Mouse (Mus musculus): ENCODE data around the gene Hoxb6. TPM values are rescaled to one million over a fixed set of nuclear protein-coding genes. Genes with fewer than 3 reads are reported as not detected.

Hoxb6 gene
- total and polyA plus RNA-seq, 3 experiments, result 0.53 to 1.1 TPM; not detected in 1

GRCm38 (mm10) chr11:96262262-96262830, 29.9 kb upstream of the Hoxb6 start:
- TF ChIP-seq RCOR1 (conservative IDR thresholded peaks at IDR 0.05; ENCODE audit: low read depth, low read length) (no peak), POLR2AphosphoS2 (IDR thresholded peaks at IDR 0.05; ENCODE audit: low read depth, low read length) (no peak), USF2 (conservative IDR thresholded peaks at IDR 0.05; ENCODE audit: low read depth, low read length) (no peak), E2F4 (IDR thresholded peaks at IDR 0.05; ENCODE audit: insufficient replicate concordance, low read depth, low read length) (no peak), MEF2A (IDR thresholded peaks at IDR 0.05; ENCODE audit: borderline replicate concordance, low read depth, low read length) (no peak), IRF4 (IDR thresholded peaks at IDR 0.05; ENCODE audit: low read depth, low read length) (no peak), TCF12 (IDR thresholded peaks at IDR 0.05; ENCODE audit: low read depth, low read length) (no peak), PAX5 (IDR thresholded peaks at IDR 0.05; ENCODE audit: low read length) (no peak), CTCF (conservative IDR thresholded peaks at IDR 0.05 in 1 of 2, IDR thresholded peaks at IDR 0.05 in 1 of 2; ENCODE audit: low read depth in 2 of 2, low read length in 2 of 2) (no peak)
- in situ Hi-C loops (cut with MboI; ENCODE audit: low pct_ligation_motif_present, low pct_unique_long_range_greater_than_20kb, low sequenced_read_pairs), result no loop called here
- Histone ChIP-seq H3K4me1 (ENCODE audit: control insufficient read depth in 1 of 2, insufficient read depth in 2 of 2) (peaks cover 7 to 17% of the 10 kb centered on the region in 2 experiments; a peak in 3 of 4 replicates), H3K9ac (ENCODE audit: insufficient read depth, low read depth) (no peak overlapping the region), H3K4me3 (replicated peaks in 1 of 3; ENCODE audit: low read depth in 2 of 3, low read length in 2 of 3, poor library complexity in 1 of 3) (no peak overlapping the region), H3K79me2 (replicated peaks; ENCODE audit: control insufficient read depth, extremely low read depth, insufficient read depth, poor library complexity, severe bottlenecking) (no peaks in the 10 kb centered on the region), H3K27me3 (replicated peaks) (peaks cover 91% of the 10 kb centered on the region), H3K27ac (ENCODE audit: insufficient read depth, low read depth) (no peak overlapping the region), H3K9me3 (replicated peaks; ENCODE audit: low read length) (no peaks in the 10 kb centered on the region), H3K4me2 (ENCODE audit: insufficient read depth, low read depth, poor library complexity, severe bottlenecking) (no peak overlapping the region), H3K36me3 (replicated peaks in 1 of 2; ENCODE audit: control insufficient read depth in 1 of 2, insufficient read depth in 1 of 2, low read length in 1 of 2) (no peaks in the 10 kb centered on the region)
- no peak for DNase-seq (ENCODE audit: extremely low read depth)
- dilution Hi-C loops (cut with MboI; ENCODE audit: extremely low pct_ligation_motif_present, extremely low pct_unique_long_range_greater_than_20kb, low sequenced_read_pairs), result no loop called here

DNA sequence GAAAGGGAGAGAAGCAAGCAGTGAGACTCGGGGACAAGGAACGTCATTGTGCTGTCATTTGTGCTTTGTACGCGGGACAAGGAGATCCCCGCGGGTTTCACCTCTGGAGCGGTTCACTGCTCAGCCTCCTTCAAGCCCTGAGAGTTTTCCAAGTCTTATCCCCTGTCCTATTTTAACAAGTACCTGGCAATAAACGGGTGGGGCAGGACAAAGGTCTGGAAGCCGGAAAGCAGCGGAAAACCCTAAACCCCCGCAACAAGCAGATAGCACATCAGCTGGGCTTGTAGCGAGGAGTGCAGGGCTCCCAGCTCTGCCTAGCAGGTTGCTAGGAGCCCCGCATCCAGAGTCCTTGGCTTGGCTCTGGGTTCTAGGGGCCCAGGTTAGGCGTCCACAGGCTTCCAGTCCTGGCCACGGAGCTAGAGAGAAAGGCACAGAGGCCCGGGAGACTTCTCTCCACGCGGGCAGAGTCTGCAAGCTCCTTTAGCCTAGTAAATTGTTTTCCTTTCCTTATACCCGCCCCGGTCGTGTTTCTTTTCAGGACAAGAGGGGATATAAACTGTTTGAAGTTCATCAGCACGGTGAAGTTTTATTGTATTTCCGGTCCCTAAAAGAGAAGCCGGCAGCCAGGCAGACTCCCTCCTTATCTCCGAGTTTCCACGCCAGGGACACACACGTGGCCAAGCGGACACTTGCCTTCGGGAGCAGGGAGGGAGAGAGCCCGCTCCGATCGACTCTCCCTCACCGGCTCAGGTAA, 28.5 kb upstream of the Hoxb6 start:
- Histone ChIP-seq H3K4me2 (ENCODE audit: insufficient read depth, low read depth, poor library complexity, severe bottlenecking) (no peak overlapping the region), H3K4me1 (ENCODE audit: control insufficient read depth in 1 of 2, insufficient read depth in 2 of 2) (peaks cover 0 to 7% of the 10 kb centered on the region in 2 experiments; a peak in 1 of 4 replicates), H3K4me3 (replicated peaks in 1 of 3; ENCODE audit: low read depth in 2 of 3, low read length in 2 of 3, poor library complexity in 1 of 3) (no peak overlapping the region), H3K36me3 (replicated peaks in 1 of 2; ENCODE audit: control insufficient read depth in 1 of 2, insufficient read depth in 1 of 2, low read length in 1 of 2) (no peaks in the 10 kb centered on the region), H3K9ac (ENCODE audit: insufficient read depth, low read depth) (no peak overlapping the region), H3K27me3 (replicated peaks) (peaks cover 92% of the 10 kb centered on the region), H3K9me3 (replicated peaks; ENCODE audit: low read length) (no peaks in the 10 kb centered on the region), H3K79me2 (replicated peaks; ENCODE audit: control insufficient read depth, extremely low read depth, insufficient read depth, poor library complexity, severe bottlenecking) (no peaks in the 10 kb centered on the region), H3K27ac (ENCODE audit: insufficient read depth, low read depth) (no peak overlapping the region)
- dilution Hi-C loops (cut with MboI; ENCODE audit: extremely low pct_ligation_motif_present, extremely low pct_unique_long_range_greater_than_20kb, low sequenced_read_pairs), result no loop called here
- no peak for DNase-seq (ENCODE audit: extremely low read depth)
- in situ Hi-C loops (cut with MboI; ENCODE audit: low pct_ligation_motif_present, low pct_unique_long_range_greater_than_20kb, low sequenced_read_pairs), result no loop called here
- TF ChIP-seq CTCF (conservative IDR thresholded peaks at IDR 0.05 in 1 of 2, IDR thresholded peaks at IDR 0.05 in 1 of 2; ENCODE audit: low read depth in 2 of 2, low read length in 2 of 2) (no peak), ZKSCAN1 (IDR thresholded peaks at IDR 0.05; ENCODE audit: borderline replicate concordance, low read depth, low read length) (no peak), JUND (conservative IDR thresholded peaks at IDR 0.05; ENCODE audit: low read depth, low read length) (no peak), ZMIZ1 (IDR thresholded peaks at IDR 0.05; ENCODE audit: low read depth, low read length) (no peak), BHLHE40 (IDR thresholded peaks at IDR 0.05; ENCODE audit: low read depth, low read length) (no peak), ZNF384 (IDR thresholded peaks at IDR 0.05; ENCODE audit: low read depth, low read length) (no peak), IRF4 (IDR thresholded peaks at IDR 0.05; ENCODE audit: low read depth, low read length) (no peak)
